Mouse (Mus musculus) gastrocnemius, postnatal 36 days (tissue): ENCODE measurements at regions not wholly inside any gene's neighbourhood (a gene's known extent, or its start where the extent isn't known, plus 50 kb on each side); places are given as distances from the start of the nearest gene placed in this dataset.

Experiments
- DNase-seq, 2 experiments: peaks; one replicate each; pipeline ENCODE4 v3.0.0; 2022
- intact Hi-C: fragments of 180-260 bp; cut with DNase I; formaldehyde crosslinking; loops from one replicate; pipeline ENCODE4 v1.15.1; 2025

DNA sequence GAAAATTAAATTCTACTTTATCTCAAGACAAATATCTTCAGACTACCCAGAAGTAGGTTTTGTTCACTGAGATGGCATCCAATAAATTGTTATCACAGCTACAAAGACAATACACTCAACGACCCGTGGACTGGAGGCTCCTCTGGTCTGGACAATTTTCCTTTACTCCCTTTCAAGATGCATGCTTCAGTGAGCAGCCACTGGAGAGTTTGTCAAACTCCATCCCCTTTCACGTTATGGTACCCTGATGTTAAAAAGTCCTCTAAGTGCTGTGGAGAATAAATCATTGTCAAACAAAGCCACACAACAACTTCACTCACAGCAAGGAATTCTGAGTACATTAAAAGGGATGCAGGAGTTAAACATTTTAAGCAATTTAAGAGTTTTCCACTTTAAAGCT, 486.7 kb upstream of the Slit2 start:
- intact Hi-C loops, result no loop called here
- DNase-seq, result no peak

DNA sequence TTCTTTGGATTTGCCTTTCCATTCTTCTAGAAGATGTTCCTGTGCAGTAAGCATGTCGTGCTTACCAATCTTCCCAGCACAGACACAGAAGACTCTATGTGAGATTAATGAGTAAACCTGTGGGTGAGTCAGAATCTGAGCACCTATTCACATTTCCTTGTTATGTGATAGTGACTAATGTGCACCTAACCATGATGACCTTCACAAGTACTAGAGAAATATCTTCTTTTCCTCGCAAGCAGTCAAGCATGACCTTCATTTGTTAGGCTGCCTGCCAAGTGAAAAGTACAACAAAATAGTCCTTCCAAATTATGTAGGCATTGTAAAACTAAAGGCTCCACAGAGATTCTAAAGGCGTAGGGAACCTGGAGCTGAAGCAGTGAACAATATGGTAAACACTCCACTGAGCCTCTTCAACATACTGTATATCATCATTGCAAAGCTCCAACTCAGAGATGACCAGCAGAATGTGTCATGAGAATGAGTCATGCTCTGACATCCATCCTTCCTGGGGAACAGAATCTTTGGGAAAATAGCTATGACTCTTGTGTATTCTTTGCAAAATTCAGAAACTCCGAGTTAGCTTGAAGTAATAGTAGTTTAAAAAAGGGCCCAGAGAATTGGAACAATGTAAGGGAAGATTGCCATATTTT, 480.0 kb upstream of the Slit2 start:
- intact Hi-C loops, result no loop called here
- no peak for DNase-seq

DNA sequence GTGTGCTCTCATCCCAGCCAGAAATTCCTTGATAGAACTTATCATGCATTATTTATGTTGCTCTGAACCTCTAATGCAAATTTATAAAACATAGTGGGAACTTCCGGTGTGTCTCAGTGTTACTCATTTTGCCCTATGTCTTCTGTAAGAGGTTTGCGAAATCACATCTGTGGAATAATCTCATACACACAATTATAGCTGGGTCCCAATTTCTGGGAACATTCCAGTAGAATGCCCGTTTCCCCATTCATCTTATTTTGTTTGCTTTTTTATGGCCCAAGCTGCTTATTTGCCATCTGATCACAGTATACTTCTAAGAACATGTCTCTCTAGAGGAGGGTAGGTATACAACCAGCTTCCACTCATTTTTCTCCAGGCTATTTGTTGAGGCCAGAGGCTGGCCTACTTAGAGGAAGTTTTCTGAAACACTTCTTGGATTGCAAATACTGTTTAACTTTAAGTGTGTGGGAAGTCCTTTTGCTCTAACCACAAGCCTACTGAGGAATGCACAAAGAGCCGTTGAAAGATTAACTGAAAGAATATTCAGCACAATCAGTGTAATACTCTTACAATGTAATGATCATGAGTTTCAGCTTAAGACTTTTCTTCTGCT, 474.1 kb upstream of the Slit2 start:
- intact Hi-C loops, result no loop called here
- DNase-seq, result no peak

DNA sequence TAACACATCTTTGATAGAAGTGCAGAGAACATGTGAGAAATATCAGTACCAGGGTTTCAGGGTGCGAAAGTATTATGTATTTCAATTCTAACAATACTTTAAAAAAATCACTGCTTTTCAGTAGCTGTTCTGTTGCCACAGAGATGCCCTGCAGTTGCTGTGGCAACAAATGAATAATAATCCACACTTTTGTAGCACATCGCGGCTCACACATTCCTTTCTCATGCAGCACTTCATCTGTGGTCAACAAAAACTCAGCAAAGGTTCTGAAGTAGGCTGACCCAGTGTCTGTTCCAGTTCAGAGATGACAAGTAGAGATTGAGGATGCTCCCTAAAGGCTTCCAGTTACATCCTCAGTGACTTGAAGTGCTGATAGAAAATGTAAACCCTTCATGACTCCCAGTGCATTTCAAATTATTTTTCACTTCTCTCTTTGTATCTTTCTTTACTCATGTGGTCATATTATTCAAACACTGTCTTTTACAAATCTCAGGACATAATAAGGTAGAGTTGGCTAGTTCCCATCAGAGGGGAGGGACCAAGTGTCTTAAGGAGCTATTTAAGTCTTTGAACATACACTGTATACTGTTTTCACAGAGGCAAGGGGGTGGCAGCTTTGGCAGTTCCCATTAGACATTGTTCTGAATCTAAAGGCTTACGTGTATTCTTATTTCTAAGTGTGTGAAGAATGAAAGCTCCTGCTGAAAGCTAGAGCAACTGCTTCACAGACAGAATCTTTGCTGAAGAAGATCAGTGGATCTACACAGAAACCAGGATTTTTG, 460.6 kb upstream of the Slit2 start:
- intact Hi-C loops, result no loop called here

DNA sequence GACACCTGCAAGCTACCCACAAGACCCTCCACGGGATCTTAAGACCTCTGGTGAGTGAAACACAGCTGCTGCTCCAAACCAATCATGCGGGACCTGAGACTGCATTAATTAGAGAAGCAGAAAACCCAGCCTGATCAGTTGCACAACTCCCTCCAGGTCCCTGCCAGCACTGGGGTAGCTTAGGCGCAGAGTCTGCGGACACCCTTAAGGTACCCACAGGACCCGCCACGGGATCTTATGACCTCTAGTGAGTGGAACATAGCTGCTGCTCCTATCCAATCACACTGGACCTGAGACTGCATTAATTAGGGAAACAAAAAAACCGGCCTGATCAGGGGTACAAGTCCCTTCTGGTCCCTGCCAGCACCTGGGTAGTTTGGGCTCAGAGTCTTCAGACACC, 454.3 kb upstream of the Slit2 start:
- DNase-seq, result no peak
- intact Hi-C loops, result no loop called here

More for the DNA sequence above, 460.6 kb upstream of the Slit2 start:
- DNase-seq, result no peak

DNA sequence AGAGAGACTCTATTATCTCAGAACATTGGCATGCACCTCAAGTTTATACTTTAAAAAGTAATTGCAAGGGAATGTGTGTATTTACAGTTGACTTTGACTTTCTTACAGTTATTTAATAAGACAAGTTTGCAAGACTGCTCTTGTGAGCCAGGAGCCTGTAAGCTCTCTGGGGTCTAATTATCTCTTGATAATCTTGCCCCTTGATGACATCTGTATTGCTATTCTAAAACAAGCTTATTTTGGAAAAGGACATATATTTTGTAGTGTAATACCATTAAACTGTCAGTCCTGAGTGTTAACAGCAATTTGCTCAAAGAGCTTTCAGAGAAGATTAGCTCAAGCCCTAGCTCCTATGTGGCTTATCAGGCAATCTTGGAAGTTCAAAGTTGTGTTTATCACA, 445.4 kb upstream of the Slit2 start:
- no peak for DNase-seq
- intact Hi-C loops, result no loop called here

DNA sequence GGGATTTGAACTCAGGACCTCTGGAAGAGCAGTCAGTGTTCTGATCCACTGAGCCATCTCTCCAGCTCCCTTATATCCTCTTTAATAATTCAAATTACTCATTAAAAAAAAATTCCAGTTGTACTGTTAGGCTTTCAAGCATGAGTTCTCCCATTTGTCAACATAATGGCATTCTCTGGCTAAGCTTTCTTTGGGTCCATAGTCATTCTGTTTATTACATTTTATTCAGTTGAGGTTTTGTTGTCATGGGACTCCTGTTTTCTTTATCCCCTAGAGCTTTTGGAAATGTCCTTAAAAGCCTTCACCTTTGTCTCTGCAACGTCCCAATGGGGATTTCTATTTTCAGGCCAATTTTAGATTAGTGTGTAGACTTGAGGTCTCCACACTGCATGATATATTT, 440.7 kb upstream of the Slit2 start:
- DNase-seq, result no peak
- intact Hi-C loops, result no loop called here

DNA sequence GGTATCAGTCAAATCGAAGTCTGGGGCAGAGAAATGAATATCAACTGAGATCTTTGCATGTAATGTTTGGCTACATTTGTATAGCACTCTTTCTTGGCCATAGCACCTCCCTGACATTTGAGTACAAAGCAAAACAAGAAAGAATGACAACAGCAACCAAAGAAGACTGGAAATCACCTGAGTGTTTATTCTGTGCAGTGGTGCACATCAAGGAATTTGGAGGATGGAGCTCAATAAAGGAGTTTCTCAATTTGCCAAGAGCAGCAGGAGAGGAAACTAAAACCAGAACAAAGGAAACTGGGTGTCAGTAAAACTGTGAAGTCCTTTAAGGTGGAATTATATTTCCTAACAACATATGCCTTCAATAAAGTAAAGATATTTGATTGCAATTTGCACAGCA, 426.2 kb upstream of the Slit2 start:
- intact Hi-C loops, result no loop called here
- no peak for DNase-seq

DNA sequence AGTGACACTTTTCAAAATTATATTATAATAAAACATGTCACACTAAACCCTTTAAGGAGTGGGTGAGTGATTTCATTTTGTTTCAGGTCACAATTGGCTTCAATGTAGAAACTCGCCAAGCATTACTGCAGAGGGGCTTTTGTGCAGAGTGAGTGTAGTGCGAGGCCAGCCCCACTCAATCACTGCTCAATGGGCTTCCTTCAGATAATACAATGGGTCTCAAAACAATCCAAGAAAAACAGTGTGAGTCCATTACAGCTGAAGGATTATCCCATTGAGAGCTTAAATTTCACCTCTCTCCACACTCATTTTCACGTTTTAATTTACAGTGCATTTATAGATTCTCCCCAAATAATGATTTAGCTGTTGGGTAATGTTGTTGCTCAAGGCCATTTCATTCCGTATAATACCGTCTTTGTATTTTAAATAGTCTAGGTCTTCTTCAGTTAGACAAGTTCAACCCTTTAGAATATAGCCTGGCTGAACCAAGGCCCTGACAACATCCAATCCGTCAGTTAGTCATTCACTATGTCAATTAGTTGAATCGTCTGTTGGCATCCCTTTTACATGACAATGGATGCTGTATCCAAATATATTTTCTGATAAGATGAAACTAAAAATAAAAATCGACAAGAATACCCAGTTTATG, 425.7 kb upstream of the Slit2 start:
- intact Hi-C loops, result no loop called here
- no peak for DNase-seq
